16 mouse cellular contexts compared by ENCODE assay signal in the genomic region with DNA sequence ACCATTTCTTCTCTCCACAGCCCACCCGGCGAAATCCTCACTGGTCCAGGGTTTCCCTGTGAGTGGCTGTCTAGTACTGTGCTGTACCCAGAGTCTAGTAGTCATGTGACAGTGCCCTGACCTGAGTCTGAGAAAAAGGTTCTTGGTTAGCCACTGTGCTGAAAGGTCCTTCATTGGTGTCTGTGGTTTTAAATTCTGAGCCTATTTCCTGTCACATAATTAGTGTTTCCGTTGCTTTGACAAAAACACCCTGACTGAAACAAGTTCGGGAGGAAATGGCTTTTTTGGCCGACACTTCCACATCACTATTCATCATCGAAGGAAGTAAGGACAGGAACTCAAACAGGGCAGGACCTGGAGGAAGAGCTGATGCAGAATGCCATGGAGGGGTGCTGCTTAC. TPM values are rescaled to one million over a fixed set of nuclear protein-coding genes. Genes with fewer than 3 reads are reported as not detected.
A peak's percentile ranks its signal among the peaks of the same experiment; 100 is the strongest.
DNase-seq lines count a peak whose midpoint lies in the region; ATAC-seq and TF ChIP-seq lines count a peak whose summit lies in the region.
"Had no signal": no experiment of that assay in that cellular context is flagged by ENCODE, and none has a peak within 500 bp of the region (broad histone marks: within the 10 kb centered on the region; RNA-seq: fewer than 3 reads in every experiment).

No protein-coding gene starts in this region.

- no peak for TF ChIP-seq CTCF in lung, embryonic 14.5 days (IDR thresholded peaks at IDR 0.05; ENCODE audit: low read depth)

- H3K9ac ChIP-seq in lung, embryonic 14.5 days: no peak overlapping the region
- H3K9ac ChIP-seq: embryonic facial prominence, embryonic 13.5 days; forebrain, embryonic 12.5 days; liver, embryonic 12.5 days; neural tube, embryonic 15.5 days had no signal

- H3K4me2 ChIP-seq in lung, embryonic 14.5 days: no peak overlapping the region
- H3K4me2 ChIP-seq: embryonic facial prominence, embryonic 13.5 days; forebrain, embryonic 12.5 days; liver, embryonic 12.5 days; neural tube, embryonic 15.5 days had no signal

- peaks cover 9% of the 10 kb centered on the region for H3K36me3 ChIP-seq in lung, embryonic 14.5 days (ENCODE audit: insufficient read depth)

- WGBS in lung, embryonic 14.5 days: 64% methylated on average over 6 of the region's 6 CpGs

- H3K27me3 ChIP-seq in lung, embryonic 14.5 days (ENCODE audit: insufficient read depth, low read length): no peaks in the 10 kb centered on the region
- H3K27me3 ChIP-seq: embryonic facial prominence, embryonic 13.5 days; forebrain, embryonic 12.5 days; liver, embryonic 12.5 days; megakaryocyte, embryonic 14.5 days; neural tube, embryonic 15.5 days had no signal

- no peak overlapping the region for H3K4me3 ChIP-seq in lung, embryonic 14.5 days (ENCODE audit: low read depth, low read length)
- H3K4me3 ChIP-seq: embryonic facial prominence, embryonic 13.5 days; forebrain, embryonic 12.5 days; liver, embryonic 12.5 days; megakaryocyte, embryonic 14.5 days; neural tube, embryonic 15.5 days had no signal

- peaks cover 10% of the 10 kb centered on the region for H3K4me1 ChIP-seq in lung, embryonic 14.5 days (ENCODE audit: insufficient read depth)
- H3K4me1 ChIP-seq: liver, embryonic 12.5 days had no signal

- ATAC-seq in lung, embryonic 14.5 days (ENCODE audit: insufficient read depth): no peak
- peak; percentile 91 for ATAC-seq in CD4-positive, CD25-positive, alpha-beta regulatory T cell, adult 4 months
- ATAC-seq in inflammation-experienced regulatory T-cells, adult 6 months: peak; percentile 92
- ATAC-seq: liver, embryonic 12.5 days had no signal

- no peak overlapping the region for H3K27ac ChIP-seq in lung, embryonic 14.5 days (ENCODE audit: low read depth)
- H3K27ac ChIP-seq: embryonic facial prominence, embryonic 13.5 days; forebrain, embryonic 12.5 days; liver, embryonic 12.5 days; neural tube, embryonic 15.5 days had no signal

- peak; percentile 49 for DNase-seq in lung, embryonic 14.5 days
- DNase-seq in lung, postnatal 14 days: no peak
- peak; percentile 47 to 54 for DNase-seq in B cell, adult 2 months
- no peak for DNase-seq in adrenal gland, adult (ENCODE audit: inconsistent age in 2 of 2, low spot score in 1 of 2)
- DNase-seq in frontal cortex, postnatal 14 days (ENCODE audit: low spot score in 2 of 2): no peak
- DNase-seq: adrenal gland, postnatal 14 days; cerebellum, postnatal 10 days; heart, postnatal 14 days; thymus, postnatal 25 days had no signal

- no peaks in the 10 kb centered on the region for H3K9me3 ChIP-seq in lung, embryonic 14.5 days (ENCODE audit: low read depth, low read length)
- H3K9me3 ChIP-seq: embryonic facial prominence, embryonic 13.5 days; forebrain, embryonic 12.5 days; liver, embryonic 12.5 days; neural tube, embryonic 15.5 days had no signal

RNA-seq across cellular contexts. Expression of a gene that starts 33.8 kb away (rescaled TPM):
- 27.8 and 30.3 TPM in 2 replicates for polyA plus RNA-seq in lung, embryonic 14.5 days (2014; fragmentation: Nextera tagmentation; extraction: Ambion mirVana)
- 100 to 1,000 TPM in 1 of 2 experiments, 10 to 100 TPM in 1; 71.9 to 106 TPM for polyA plus RNA-seq in CD4-positive, CD25-positive, alpha-beta regulatory T cell, adult 4 months (2017; shearing (Covaris generic))
- polyA plus RNA-seq in inflammation-experienced regulatory T-cells, adult 6 months (2017; shearing (Covaris generic)): 100 to 1,000 TPM; 100 to 133 (median 132) TPM

Comparison
In these comparisons a context has a peak if more than half of its experiments do, and no peak if none do; other contexts are left out.
1. DNase-seq: peak in lung, embryonic 14.5 days (single experiment) and B cell, adult 2 months (2 of 2); none in lung, postnatal 14 days (single experiment), adrenal gland, adult (0 of 2) and frontal cortex, postnatal 14 days (0 of 2).